1 mouse cellular context compared by ENCODE assay signal in genomic region chr11:69011445-69011844, GRCm38 (mm10).
TF ChIP-seq lines count a peak whose summit lies in the region.

No protein-coding gene starts in this region.

TF ChIP-seq in CH12.LX, 34 proteins besides CTCF, POLR2A, EP300 and RAD21:
- 0 out of 2 replicates have a peak, but pooled peaks have one; percentile 20 for TF ChIP-seq UBTF (IDR thresholded peaks at IDR 0.05; ENCODE audit: low read depth, low read length)
- peak; percentile 11; the same call in 1 of the 2 replicates for TF ChIP-seq HCFC1 (IDR thresholded peaks at IDR 0.05; ENCODE audit: low read depth, low read length)
- peak; percentile 94 for TF ChIP-seq TBP (conservative IDR thresholded peaks at IDR 0.05; ENCODE audit: low read depth, low read length)
- peak; percentile 72; the same call in 1 of the 2 replicates for TF ChIP-seq ELF1 (IDR thresholded peaks at IDR 0.05; ENCODE audit: low read depth, low read length)
- peak; percentile 26; the same call in 1 of the 2 replicates for TF ChIP-seq CHD1 (IDR thresholded peaks at IDR 0.05; ENCODE audit: low read depth, low read length)
